Mouse (Mus musculus) gastrocnemius, postnatal 10 days (tissue): ENCODE measurements at regions not wholly inside any gene's neighbourhood (a gene's known extent, or its start where the extent isn't known, plus 50 kb on each side); places are given as distances from the start of the nearest gene placed in this dataset.

Experiments
- DNase-seq: peaks from one replicate; pipeline ENCODE4 v3.0.0; 2021; ENCODE audit warnings: mixed read lengths

DNA sequence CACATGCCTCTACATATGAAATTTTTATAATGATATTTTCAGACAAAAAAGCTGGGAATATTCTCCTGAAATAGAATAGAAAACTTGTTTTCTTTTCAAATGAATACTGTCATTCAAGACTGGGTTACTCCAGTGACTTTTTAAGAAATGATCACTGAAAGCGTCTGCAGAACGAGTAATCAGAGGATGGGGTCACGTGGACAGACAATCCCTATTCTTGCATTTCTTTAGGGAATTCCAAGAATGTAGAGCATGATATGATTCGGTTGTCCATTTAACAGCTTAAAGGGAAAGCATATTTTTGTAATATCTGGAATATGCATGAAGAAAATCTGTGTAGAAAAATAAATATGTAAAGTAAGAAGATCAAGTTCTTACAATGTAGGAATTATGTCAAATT, 65.6 kb downstream of the 4933402N22Rik start:
- no peak for DNase-seq

DNA sequence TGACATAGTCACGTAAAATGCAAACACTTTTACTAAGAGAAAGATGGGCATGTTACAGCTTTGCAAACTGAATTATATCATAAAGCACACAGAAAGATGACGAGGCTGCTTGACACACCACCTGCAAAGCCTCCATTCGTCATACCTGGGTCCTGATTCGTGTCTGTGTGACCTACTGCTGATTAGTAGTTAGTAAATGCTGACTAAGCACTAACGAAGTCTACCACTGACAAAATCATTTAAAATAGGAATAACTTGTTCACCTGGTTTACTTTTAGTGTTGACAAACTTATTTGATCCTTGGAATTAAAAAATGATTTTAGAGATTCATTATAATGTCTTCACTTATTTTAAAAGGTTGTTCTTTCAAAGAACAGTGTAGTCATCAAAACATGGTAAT, 71.3 kb downstream of the 4933402N22Rik start:
- DNase-seq = no peak

DNA sequence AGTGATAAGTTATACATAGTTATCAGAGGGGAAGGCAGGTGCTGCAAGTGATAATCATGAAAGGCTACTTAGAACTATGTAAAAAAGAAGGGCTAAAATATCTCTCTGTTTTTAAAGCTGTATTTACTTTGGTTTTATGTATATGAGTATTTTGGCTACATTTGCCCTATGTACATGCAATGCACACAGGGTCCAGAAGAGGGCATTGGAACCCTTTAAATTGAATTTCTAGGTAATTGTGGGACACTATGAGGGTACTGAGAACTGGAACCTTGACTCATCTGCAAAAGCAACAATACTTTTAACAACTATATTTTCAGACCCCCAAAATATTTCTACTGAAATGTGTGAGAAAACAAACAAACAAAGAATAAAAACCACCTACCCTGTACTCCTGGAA, 82.9 kb downstream of the 4933402N22Rik start:
- DNase-seq = no peak

DNA sequence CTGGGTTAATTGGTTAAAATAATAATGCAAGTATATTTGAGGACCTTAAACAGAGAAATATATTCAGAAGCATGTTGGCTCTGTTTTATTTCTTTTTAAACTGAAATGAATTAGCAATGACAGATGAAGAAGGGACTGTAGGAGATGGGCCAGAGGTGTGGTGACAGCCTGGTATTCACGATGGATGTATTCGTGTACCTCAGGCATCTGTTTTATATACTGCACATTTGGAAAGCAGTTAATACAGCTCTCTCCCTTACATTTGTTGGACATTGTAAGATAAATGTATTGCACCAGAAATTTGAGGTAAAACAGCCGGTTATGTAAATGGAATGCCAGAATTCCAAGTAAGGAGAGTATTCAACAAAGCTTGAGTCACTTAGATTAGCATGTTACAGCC, 88.6 kb downstream of the 4933402N22Rik start:
- no peak for DNase-seq

DNA sequence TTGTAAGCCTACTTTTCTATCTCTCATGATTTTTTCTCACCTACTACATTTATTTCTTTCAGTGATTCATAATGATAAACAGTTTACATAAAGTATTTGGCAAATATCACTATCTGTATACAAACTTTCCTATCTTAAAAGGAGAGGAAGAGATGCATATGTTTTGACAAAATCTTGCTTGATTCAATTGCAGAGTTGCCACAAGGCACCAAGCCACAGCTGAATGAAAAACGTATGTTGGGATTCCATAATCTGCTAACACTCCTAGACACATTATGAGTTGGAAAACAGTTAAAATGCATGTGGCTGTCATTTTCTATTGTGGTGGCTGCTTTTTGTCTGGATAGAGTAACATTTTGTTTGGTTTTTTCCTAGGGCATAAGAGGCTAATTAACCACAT, 98.5 kb downstream of the 4933402N22Rik start:
- DNase-seq = no peak

DNA sequence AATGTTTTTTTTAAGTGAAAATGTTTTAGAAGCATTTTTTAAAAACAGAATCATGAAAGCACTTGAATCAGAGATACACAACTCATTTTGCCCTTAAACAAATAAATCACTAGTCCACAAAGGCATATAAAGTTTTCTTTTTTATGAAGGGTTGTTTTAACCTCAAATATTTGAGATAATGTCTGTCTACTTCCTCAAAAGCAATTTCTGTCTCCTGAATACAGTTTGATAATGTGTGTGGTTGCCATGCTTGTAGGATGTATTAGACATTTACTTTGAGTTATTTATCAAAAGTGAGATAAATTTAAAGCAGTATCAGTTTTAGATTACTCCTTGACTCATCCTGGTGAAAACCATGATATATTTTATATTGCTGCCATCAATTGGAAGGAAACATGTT, 102.6 kb downstream of the 4933402N22Rik start:
- DNase-seq = no peak

DNA sequence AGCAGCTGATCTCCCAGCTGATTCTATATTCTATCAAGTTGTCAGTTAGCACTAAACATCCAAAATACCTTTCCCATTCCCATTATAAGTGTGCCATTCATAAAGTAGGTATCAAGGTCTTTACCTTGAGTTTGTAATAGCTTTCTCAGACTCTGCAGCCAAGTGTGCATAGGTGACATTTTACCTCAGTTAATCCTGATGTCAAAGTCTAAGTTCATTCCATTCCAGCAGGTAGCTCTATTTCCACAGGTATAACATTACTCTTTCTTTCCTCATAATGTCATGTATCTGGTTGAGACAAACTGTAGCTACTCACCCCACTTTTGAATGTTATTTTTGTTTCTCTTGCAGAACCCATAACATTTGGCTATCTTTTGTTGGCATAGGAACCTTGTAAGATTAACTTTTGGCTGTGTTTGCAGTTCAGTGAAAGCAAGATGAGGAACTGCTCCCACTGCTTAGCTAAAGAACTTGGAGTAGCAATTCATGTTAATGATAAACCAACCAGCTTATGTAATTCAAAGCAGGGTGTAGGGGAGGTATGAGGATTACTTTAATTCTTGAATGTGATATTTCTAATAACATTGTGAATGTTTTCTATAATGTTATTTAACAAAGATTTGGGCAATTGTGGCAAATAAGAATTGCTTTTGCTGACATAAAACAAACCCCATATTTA, 107.0 kb downstream of the 4933402N22Rik start:
- no peak for DNase-seq

DNA sequence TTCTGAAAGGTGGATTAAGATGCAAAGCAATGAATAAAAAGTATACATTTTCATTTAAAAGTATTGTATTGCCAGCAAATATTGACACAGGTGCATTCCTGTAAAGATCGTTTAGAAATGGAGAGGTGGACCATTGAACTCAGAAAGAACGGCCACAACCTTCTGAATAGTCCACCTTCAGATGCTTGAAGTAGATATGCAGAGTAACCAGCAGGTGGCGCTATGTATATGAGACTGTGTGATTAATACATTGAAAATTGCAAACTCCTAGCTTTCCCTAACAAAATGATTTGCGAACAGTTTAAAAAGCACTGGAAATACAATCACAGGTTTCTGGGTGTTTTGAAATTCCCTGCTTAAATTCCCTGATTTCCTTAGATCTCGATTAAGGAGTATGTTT, 112.2 kb downstream of the 4933402N22Rik start:
- peak; percentile 46 for DNase-seq

DNA sequence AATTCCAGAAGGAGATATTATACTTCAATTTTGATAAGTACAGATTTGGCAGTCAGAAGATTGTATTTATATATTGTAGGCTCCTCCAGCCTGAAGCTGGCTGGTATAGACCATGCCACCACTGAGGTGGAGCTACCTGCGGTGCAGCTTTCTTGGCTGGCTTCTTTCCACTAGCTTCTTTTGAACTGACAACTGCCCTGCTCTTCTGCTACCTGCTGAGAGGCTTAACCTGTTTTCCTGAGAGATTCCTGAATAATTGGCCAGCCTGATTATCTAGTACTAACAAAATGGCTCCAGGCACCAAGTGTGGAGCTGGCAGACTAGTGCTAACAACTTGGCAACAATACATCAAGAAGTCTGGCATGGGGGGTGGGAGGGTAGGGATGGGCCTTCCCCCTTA, 132.0 kb downstream of the 4933402N22Rik start:
- no peak for DNase-seq

DNA sequence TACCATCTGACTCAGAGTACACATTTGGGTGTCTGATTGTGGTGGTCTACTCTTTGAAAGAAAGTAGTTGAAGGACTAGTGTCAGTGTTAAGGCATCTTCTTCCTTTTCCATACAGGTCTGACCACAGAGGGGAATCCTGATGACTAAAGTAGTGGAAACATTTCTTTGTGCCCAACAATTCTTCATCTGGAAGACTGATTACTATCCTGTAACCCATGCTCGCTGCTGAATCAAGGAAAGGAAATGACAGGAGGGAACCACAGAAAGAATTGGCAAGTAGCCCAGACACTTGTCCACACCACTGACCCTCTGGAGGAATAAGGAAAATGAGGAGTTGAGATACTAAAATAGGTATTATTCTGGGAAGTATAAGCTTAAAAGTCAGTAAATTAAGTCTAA, 162.3 kb downstream of the 4933402N22Rik start:
- no peak for DNase-seq

DNA sequence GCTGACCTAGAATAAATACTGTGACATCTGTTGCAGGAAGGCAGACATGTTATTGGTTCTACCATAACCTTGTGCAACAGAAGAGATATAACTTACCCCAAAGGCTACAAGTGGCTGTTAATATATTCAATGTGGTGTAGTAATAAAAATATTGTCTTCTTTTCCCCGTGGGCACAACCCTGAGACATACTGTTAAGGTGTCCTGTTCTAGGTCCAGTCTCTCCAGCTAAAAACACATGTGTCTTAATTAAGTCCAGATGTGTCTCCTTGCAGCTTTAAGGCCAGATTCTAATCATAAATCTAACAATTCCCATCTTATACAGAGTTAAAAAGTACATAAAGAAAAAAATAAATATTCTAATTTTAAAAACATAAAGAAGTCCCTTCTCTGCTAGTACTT, 175.8 kb downstream of the 4933402N22Rik start:
- no peak for DNase-seq

DNA sequence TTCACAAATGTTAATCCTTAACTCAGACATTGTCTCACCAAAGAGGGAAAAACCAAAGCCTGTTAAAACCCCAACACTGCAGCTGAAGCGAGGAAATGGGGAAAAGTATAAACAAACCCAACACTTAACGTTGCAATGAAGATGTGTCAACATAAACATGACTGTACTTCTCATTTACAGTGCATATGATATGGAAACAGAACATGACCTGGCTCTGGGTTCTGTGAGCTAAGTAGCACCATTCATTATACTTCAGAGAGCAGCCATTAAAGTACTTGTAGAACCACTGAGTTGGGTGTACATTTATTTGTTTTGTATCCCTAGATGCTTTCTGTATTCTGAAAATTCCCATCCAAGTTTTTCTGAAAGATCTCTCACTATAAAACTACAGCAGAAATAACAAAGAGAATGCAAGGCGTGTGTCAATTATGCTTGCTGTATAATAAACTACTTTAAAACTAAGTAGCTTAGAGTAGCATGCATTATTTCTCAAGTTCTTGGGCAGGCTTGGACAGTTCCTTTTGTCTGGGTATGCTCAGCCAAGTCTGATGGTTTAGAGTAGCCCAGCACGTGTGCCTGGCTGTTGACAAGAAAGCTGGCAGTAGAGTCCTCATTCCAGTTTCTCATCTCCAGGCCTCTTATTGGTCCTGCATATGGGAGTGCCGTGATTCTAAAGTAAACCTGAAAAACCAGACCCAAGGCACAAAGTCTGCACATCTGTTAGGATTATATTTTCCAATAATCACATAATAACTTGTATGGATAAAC, 198.9 kb downstream of the 4933402N22Rik start:
- no peak for DNase-seq

DNA sequence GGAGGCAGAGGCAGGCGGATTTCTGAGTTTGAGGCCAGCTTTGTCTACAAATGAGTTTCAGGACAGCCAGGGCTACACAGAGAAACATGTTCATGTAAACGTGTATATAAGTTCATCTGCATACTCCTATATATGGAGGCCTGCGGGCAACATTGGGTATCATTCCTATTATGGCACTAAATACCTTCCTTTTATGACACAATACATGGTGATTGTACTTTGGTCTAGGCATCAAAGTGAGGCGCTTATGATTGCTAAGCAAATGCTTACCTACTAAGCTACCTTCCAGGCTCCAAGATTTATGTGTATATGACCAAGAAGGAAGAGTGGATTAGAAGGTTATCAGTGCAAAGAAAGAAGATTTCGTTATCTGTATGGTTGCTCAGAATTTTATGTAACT, 207.1 kb downstream of the 4933402N22Rik start:
- DNase-seq = no peak

DNA sequence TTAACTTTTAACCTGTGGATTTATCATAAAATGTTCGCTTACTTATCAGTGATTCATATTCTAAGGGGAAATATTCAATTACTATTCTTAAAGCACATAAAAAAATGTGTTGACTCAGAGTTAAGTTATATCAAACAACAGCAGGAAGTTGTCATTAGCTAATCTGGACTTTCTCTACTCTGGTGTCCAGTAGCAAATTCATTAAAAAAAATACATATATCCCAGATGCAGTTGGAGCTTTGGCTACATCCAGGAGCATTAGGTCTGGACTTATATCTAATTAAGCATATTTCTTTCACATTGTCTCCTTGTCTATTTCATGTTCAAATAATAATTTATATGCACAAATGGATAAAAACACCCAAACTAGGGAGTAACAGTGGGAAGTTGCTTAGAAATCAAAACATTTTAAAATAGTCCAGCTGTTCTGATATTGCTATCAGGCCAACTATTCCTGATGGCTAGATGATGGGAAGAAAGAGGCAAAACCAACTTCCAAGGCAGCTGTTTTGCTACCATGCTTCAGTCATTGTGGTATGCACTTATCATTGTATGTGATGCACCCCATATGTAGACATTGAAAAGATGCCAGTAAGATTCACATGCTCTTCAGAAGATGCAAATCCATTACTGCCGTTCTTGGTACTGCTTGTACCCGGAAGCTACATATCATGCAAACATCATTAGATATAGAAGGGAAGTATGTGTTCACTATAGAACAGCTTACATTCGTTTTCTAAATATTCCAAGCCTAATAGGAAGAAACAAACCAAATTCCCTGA, 209.8 kb downstream of the 4933402N22Rik start:
- no peak for DNase-seq

DNA sequence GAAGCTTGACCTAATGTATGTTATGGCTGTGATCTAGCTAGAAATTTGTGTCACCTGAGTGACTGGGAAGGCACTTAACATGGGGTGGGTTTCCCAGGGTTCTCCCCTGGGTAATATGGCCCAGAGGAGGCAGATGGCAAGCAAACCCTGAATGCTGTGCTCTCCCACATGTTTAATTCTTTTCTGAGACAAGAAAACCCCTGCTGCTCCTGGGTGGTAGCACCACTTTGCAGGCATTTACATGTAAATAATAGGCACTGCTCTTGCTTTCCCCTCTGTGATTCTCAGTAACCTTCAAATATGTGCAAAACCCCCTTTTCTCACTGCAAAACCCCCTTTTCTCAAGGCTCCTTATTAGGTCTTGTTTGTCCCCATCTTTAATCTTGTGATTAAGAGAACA, 221.1 kb downstream of the 4933402N22Rik start:
- DNase-seq = no peak

DNA sequence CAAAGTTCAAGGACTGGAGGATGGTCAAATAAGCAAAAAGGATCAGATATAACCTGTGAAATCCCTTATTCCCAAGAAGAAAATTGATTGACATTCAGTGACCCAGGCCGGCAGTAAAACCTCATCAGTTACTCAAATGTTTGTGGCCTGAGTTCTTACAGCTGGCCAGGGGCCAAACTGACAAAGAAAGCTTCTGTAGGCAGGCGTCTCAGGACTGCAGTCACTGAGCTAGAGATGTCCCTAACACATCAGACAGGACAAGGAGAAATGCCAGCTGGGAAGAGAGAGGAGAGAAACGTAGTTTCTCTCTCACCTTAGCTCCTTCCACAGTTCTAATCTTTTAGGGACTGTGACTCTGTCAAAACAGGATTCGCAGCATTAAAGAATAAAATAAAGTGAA, 229.9 kb upstream of the Sema3d start:
- DNase-seq = no peak

DNA sequence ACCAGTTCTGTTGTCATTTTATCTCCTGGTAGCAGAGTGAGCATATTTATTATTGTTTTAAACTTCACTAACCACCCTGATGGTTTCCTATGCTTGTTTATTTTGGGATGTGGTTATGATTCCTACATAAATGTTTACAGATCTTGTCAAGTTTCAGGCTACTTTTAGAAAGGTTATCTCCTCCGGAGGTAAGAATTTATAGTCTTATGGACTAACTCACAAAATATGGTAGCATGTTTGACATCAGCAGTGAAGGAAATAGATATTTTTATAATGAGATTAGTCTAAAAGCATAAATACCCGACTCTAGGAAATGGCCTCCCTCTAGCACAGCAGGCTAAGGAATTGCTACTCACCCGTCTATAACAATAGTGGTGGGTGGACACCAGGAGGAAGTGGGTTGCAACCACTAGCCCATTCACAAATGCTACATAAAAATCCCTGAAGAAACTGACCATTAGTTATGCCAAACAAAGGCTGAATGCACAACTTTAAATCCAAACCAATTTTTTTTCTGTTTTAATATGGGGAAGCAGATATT, 228.6 kb upstream of the Sema3d start:
- no peak for DNase-seq

DNA sequence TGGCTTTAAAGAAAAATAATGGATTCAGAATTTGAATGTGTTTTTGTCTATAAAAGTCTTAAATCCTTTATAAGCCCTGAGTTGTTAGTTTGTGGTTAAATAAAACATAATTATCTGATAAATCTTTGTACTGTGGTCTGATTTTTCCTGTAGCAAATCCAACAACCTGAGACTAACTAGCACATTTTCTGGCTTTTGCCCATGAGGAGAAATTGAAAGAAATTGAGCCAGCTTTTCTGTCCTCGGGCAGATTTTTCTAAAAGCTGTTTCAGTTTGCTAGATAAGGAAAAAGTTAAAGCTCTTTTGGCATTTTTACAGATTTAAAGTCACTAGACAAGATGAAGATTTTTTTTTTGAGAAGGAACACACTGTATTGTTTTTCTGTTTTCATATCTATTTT, 191.5 kb upstream of the Sema3d start:
- DNase-seq = no peak

DNA sequence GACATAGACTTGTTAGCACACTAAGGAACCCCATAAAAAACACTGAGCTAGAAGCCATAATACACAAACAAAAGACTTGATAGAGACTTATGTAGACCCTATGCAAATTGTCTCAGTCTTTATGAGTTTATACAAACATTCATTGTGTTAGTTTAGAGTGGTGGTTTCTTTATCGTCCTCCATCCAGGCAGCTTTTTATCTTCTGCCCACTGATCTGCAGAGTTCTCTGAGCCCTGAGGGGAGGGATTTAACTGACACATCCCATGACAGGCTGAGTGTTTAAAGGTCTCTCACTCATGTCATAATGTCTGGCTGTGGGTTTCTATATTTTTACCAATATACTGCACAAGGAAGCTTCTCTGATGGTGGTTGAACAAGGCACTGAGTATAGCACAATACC, 175.7 kb upstream of the Sema3d start:
- DNase-seq = no peak

DNA sequence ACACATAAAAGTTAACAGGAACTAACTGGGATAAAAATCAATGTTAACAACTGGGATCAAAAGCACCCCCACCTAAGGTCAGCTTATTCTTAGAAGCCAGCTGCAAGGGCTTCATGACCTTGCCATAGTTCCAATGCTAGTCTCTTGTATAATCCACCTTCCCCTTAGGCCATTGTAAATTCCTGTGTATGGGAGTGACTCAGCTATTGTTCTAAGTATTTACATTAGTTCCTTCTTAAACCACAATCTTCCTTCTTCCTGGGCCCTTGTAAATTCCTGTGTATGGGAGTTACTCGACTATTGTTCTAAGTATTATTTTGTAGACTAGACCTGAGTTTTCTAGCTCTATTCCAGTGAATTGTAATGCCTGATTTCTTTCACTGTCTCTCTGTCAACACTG, 173.6 kb upstream of the Sema3d start:
- DNase-seq = no peak

DNA sequence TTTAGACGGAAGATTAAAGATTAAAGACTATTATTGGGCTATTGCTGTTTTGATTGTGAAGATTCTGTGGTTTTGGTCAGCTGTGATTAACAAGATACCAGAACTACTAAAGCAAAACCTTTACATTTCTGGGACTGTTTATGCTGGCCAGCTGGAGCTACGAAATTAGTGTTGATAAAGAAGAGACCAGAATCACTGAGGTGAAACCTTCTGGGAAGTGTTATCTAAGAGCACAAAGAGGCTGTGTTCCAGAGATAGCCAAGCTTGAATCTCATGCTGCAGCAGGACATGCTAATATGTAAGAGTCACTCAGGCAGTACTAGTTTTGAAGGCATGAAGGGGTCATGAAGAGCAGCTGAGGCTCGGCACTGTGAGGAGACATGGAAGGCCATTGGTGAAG, 169.7 kb upstream of the Sema3d start:
- no peak for DNase-seq

DNA sequence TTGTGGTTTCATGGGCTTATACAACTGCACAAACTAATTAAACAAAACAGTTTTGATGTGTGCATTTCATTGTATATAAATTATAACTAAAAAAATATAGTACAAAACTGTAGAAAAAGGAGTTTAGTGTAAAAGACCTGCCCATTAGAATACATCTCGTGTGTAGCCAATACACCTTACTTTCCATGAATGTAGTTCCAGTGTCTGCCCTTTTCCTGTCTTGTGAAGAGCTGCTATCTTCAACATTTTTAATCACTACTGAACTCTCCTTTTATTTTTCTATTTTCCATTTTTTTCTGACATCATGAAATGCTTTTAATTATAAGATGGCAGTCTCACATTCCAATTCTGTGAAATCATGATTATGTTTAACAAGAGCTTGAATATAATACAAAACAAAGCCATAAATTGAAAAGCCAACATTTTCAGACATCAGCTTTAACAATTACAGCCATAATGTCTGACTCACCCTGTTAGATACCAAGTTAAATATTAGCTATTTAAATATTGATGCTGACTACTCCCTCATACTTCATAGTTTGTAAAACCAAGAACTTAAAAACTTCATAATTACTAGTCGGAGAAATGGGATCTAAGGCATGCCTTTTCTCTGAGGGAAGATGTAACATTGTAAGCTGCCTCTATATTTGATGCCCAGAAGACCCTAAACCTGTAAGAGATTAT, 163.6 kb upstream of the Sema3d start:
- DNase-seq = no peak

DNA sequence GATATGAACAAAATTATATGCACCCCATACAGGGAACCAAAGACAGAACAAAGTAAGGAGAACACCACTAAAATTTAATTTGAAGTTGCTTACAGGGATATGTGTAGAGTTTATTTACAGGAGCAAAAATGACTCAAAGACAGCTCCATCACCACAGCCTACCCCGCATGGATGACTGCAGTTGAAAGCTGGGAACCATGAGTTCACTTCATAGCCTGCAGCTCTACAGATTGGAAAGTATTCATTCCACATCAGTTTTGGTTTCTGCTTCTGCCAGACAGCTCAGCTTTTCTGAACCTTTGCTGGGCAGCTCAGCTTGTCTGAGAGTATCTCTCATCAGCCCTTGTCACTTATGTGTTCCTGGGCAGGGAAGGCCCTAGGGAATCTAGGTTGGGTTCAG, 160.6 kb upstream of the Sema3d start:
- DNase-seq = no peak
